ENCODE assay signal across 10 mouse cellular contexts in the genomic region with DNA sequence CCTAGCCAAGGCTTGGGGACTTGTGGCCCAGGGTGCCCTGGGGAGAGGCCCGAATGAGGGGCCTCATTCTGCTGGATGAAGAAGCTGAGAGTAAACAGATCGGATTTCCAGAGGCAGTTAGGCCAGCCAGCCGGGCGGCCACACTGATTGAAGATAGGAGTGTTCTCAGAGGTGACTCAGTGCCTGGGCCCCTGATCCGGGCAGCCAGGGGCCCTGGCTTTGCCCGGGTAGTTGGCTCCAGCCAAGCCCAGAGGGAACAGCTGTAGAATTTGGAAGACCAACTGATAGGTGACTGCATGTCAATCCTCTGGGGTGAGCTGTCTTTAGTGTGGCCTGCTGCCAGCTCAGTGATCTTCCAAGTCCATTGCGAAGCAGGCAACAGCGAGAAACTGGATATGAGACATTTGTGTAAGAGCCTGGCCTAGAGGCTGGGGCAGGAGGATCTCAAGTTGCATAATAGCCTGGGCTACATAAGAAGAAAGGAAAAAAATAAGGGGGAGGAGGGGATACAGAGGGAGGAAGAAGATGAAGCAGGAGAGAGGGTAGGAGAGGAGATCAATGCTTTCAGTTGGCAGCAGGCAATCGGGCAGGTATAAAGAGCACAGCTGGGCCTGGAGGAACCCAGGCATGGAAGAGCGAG. TPM values are rescaled to one million over a fixed set of nuclear protein-coding genes. Genes with fewer than 3 reads are reported as not detected.
DNase-seq lines count a peak whose midpoint lies in the region; ATAC-seq and TF ChIP-seq lines count a peak whose summit lies in the region.
"Had no signal": no experiment of that assay in that cellular context is flagged by ENCODE, and none has a peak within 500 bp of the region (broad histone marks: within the 10 kb centered on the region; RNA-seq: fewer than 3 reads in every experiment).

No protein-coding gene starts in this region.

- H3K9ac ChIP-seq in kidney, embryonic 16.5 days (replicated peaks; ENCODE audit: low read length): no peak overlapping the region
- no peak overlapping the region for H3K9ac ChIP-seq in heart, embryonic 16.5 days (ENCODE audit: low read length)
- no peak overlapping the region for H3K9ac ChIP-seq in stomach, postnatal 0 days (ENCODE audit: low read length)
- H3K9ac ChIP-seq: lung, embryonic 14.5 days had no signal

- 42% methylated on average over 10 of the region's 10 CpGs for WGBS in kidney, embryonic 16.5 days
- WGBS in heart, embryonic 16.5 days: 44% methylated on average over 10 of the region's 10 CpGs
- 46% methylated on average over 10 of the region's 10 CpGs for WGBS in stomach, postnatal 0 days

- DNase-seq in kidney, adult 18-20 months: no peak
- DNase-seq in fibroblast of lung, adult 2 months (ENCODE audit: low read depth): peak; percentile 12
- DNase-seq in stomach, postnatal 0 days (ENCODE audit: low spot score): peak; percentile 54
- DNase-seq in spleen, adult 18-20 months: no peak
- DNase-seq in thymus, adult 18-20 months: no peak
- DNase-seq: lung, embryonic 14.5 days had no signal

- peak; percentile 52; the same call in 1 of the 2 replicates for ATAC-seq in kidney, embryonic 16.5 days (ENCODE audit: low FRiP score, low TSS enrichment)
- ATAC-seq in heart, embryonic 16.5 days (replicated peaks; ENCODE audit: extremely low read depth, insufficient read depth, low FRiP score): no peak
- ATAC-seq in stomach, postnatal 0 days (ENCODE audit: low FRiP score, low TSS enrichment): no peak
- ATAC-seq in megakaryocyte progenitor cell, adult 5-6 weeks (replicated peaks; ENCODE audit: poor library complexity): no peak

- TF ChIP-seq CTCF in stomach, postnatal 0 days (IDR thresholded peaks at IDR 0.05; ENCODE audit: low read depth): no peak

- no peak overlapping the region for H3K4me2 ChIP-seq in kidney, embryonic 16.5 days (replicated peaks; ENCODE audit: low read depth, low read length)
- H3K4me2 ChIP-seq in heart, embryonic 16.5 days (ENCODE audit: low read depth, low read length): no peak overlapping the region
- H3K4me2 ChIP-seq in stomach, postnatal 0 days (replicated peaks; ENCODE audit: low read depth): no peak overlapping the region
- H3K4me2 ChIP-seq: lung, embryonic 14.5 days had no signal

- H3K9me3 ChIP-seq in kidney, embryonic 16.5 days (ENCODE audit: low read length): no peaks in the 10 kb centered on the region
- no peaks in the 10 kb centered on the region for H3K9me3 ChIP-seq in heart, embryonic 16.5 days (replicated peaks; ENCODE audit: control insufficient read depth, low read length)
- H3K9me3 ChIP-seq in stomach, postnatal 0 days (ENCODE audit: control insufficient read depth, low read length): no peaks in the 10 kb centered on the region

- H3K36me3 ChIP-seq in kidney, embryonic 16.5 days (ENCODE audit: insufficient read depth, low read length): 0 out of 2 replicates have a peak, but pooled peaks cover 7% of the 10 kb centered on the region
- H3K36me3 ChIP-seq in heart, embryonic 16.5 days (ENCODE audit: control insufficient read depth, insufficient read depth): no peaks in the 10 kb centered on the region
- no peaks in the 10 kb centered on the region for H3K36me3 ChIP-seq in stomach, postnatal 0 days (ENCODE audit: control insufficient read depth, insufficient read depth, low read length)
- H3K36me3 ChIP-seq: G1E had no signal

- TF ChIP-seq EP300 in stomach, postnatal 0 days (optimal IDR thresholded peaks at IDR 0.05): no peak

- H3K4me1 ChIP-seq in kidney, embryonic 16.5 days (ENCODE audit: insufficient read depth, low read length): peaks cover 5% of the 10 kb centered on the region; the same call in 1 of the 2 replicates
- H3K4me1 ChIP-seq in heart, embryonic 16.5 days (ENCODE audit: control insufficient read depth, insufficient read depth, low read length): peaks cover 31% of the 10 kb centered on the region
- H3K4me1 ChIP-seq in stomach, postnatal 0 days (replicated peaks; ENCODE audit: control insufficient read depth, insufficient read depth): no peaks in the 10 kb centered on the region; the same call in 1 of the 2 replicates

- no peaks in the 10 kb centered on the region for H3K27me3 ChIP-seq in kidney, embryonic 16.5 days (ENCODE audit: insufficient read depth, low read length)
- no peaks in the 10 kb centered on the region for H3K27me3 ChIP-seq in heart, embryonic 16.5 days (ENCODE audit: control insufficient read depth, insufficient read depth, low read length)
- no peaks in the 10 kb centered on the region for H3K27me3 ChIP-seq in stomach, postnatal 0 days (ENCODE audit: control insufficient read depth, insufficient read depth, low read length)

- peak overlapping the region; percentile 56 for H3K27ac ChIP-seq in kidney, embryonic 16.5 days (ENCODE audit: low read length)
- H3K27ac ChIP-seq in heart, embryonic 16.5 days (ENCODE audit: low read length): peak overlapping the region; percentile 26; the same call in 1 of the 2 replicates
- no peak overlapping the region for H3K27ac ChIP-seq in stomach, postnatal 0 days (replicated peaks)

- H3K4me3 ChIP-seq in kidney, embryonic 16.5 days (ENCODE audit: low read length): no peak overlapping the region
- no peak overlapping the region for H3K4me3 ChIP-seq in heart, embryonic 16.5 days (ENCODE audit: low read length)
- no peak overlapping the region for H3K4me3 ChIP-seq in stomach, postnatal 0 days (ENCODE audit: low read depth, low read length)

RNA-seq across cellular contexts. Expression of gene Castor2, which starts 20.1 kb away (rescaled TPM):
- polyA plus RNA-seq in kidney, embryonic 16.5 days (2015; fragmentation: Nextera tagmentation; extraction: Ambion mirVana): 14.0 and 15.2 TPM in 2 replicates
- polyA plus RNA-seq in heart, embryonic 16.5 days (2015; fragmentation: Nextera tagmentation; extraction: Ambion mirVana): 5.5 and 5.9 TPM in 2 replicates
- 3.8 and 4.0 TPM in 2 replicates for polyA plus RNA-seq in stomach, postnatal 0 days (2015; fragmentation: Nextera tagmentation; extraction: Ambion mirVana)
- 2.7 and 2.8 TPM in 2 replicates for total RNA-seq in megakaryocyte progenitor cell, adult 5-6 weeks (2015)
- 0.54 and 0.57 TPM in 2 replicates for total RNA-seq in megakaryocyte progenitor cell, adult 5-6 weeks (2017)
- polyA plus RNA-seq: G1E had no signal

RNA-seq across cellular contexts. Expression of gene Rcc1l, which starts 57.0 kb away (rescaled TPM):
- 34.9 and 36.3 TPM in 2 replicates for polyA plus RNA-seq in kidney, embryonic 16.5 days (2015; fragmentation: Nextera tagmentation; extraction: Ambion mirVana)
- 23.1 and 25.1 TPM in 2 replicates for polyA plus RNA-seq in heart, embryonic 16.5 days (2015; fragmentation: Nextera tagmentation; extraction: Ambion mirVana)
- polyA plus RNA-seq in stomach, postnatal 0 days (2015; fragmentation: Nextera tagmentation; extraction: Ambion mirVana): 17.6 and 18.0 TPM in 2 replicates
- 10.6 and 11.1 TPM in 2 replicates for total RNA-seq in megakaryocyte progenitor cell, adult 5-6 weeks (2015)
- 8.8 and 10.2 TPM in 2 replicates for total RNA-seq in megakaryocyte progenitor cell, adult 5-6 weeks (2017)

Comparison
In these comparisons a context has a peak if more than half of its experiments do, and no peak if none do; other contexts are left out.
1. DNase-seq: peak in fibroblast of lung, adult 2 months (single experiment) and stomach, postnatal 0 days (single experiment); none in kidney, adult 18-20 months (single experiment), spleen, adult 18-20 months (0 of 2) and thymus, adult 18-20 months (0 of 2).